Mouse (Mus musculus) urinary bladder, adult 18-20 months (tissue): ENCODE measurements around the gene Prr5.

Experiments used
- DNase-seq, 2 experiments: peaks; one replicate each; pipeline ENCODE4 v3.0.0; 2022; ENCODE audit warnings: low spot score in 2 of 2, mixed read lengths in 2 of 2

The Prr5 gene

DNA sequence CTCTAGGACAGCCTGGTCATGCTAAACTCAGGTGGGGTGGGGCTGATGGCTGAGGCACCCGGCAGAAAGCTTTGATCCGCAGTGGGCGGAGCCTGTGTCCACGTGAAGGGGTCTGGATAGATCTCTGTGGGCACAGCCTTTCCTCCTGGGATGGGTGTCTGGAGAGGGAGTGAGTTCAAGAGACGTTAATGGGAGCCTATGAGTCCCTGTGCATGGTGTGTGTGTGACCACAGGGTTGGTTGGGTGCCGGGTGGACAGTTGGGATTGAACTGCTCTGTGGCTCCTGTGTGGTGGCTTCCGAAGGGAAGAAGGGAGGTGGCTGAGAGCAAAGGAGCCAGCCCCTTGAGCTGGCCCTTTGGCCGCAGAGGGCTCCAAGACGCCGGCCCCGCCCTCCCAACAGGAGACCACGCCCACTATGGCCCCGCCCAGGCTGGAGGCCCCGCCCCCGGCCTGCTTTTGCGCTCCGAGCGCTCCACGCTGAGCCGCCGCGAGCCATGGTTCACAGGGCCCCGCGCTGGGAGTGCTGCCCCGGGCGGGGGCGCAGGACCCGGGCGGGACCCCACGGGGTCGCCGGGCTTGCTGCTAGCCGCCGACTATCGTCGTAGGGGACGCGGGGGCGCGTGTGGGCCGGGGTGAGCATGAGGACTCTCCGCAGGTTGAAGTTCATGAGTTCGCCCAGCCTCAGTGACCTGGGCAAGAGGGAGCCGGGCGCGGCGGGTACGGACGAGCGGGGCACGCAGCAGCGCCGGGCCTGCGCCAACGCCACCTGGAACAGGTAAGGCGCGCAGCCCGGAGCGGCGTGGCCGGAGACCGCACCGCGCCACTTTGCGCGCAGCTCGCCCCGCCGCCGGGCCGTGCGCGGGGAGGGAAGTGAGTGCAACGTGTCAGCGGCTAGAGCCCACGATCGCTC is 11.4 kb downstream of the Prr5 start:
- peak; percentile 84 to 96 for DNase-seq

- DNase-seq, result no peak
Observed at GRCm38 (mm10) chr15:84681455-84682193, 12.2 kb downstream of the Prr5 start.

- DNase-seq, result no peak
Observed at GRCm38 (mm10) chr15:84682206-84682605, 12.8 kb downstream of the Prr5 start.

DNA sequence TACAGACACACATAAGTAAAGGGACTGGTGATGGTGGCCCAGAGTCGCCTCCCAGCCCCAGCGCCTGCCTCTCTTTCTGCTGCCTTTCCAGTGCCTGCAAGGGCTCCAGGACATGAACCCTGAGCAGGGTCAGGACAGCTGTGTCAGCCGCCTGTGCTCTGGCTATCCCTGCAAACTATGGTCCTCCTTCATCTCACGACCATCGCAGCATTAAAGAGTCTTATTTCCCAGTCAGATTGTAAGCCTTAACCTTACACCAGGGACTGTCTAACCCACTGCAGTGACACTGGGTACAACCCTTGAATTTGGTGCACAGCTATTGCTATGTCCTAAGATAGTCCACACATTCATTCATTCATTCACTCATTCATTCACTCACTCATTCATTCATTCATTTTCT is 13.4 kb downstream of the Prr5 start:
- DNase-seq, result no peak

DNA sequence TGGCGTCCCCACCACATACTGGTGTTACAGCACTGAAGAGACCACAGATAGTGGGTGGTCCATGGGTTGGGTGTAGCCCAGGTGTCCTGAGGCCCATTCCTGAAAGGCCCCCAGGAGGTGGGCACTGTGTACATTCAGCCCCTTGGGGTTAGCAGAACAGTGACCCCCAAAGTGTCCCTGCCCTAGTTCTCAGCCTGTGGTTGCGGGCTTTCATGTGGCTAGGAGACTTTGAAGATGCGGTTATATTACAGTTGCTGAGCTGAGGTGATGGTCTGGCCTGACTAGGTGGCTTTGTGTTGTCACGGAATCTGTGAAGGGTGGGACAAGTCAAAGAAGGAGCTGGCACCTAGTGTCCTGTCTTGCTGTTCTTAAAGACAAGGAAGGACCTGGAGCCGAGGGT is 15.1 kb downstream of the Prr5 start:
- DNase-seq, result no peak

GRCm38 (mm10) chr15:84685417-84685816 is 16.0 kb downstream of the Prr5 start:
- no peak for DNase-seq

DNA sequence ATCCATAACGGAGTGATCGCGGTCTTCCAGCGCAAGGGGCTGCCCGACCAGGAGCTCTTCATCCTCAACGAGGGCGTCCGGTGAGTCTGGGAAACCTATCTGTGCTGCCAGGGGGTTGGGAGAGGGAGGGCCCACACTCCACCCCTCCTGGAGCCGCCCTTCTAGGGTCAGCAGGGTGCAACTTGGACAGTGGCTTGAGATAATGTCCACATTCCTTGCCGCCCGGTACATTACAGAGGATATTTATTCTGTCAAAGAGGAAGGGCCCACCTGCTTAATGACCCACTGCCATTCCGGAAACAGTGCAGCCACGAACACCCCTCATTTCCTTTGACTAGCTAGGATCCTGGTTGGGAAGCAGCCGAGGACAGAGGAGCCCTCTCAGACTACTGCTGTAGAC is 18.5 kb downstream of the Prr5 start:
- DNase-seq, result no peak

DNA sequence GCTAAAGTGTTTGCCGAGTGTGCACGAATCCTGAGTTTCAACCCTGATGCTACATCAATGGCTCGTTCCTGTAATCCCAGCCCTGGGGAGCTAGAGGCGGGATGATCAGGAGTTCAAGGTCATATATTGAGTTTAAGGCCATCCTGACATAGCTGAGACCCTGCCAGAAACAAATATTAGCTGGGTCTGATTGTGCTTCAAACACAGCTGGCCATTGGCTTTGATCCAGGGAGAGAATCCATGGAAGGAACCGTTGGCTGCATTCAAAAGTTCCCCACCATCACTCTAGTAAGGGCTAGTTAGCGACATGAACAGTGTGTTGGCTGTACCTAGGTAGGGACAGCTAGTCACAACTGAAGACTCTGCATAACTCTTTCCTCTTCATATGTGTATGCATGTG is 19.9 kb downstream of the Prr5 start:
- DNase-seq, result no peak

DNA sequence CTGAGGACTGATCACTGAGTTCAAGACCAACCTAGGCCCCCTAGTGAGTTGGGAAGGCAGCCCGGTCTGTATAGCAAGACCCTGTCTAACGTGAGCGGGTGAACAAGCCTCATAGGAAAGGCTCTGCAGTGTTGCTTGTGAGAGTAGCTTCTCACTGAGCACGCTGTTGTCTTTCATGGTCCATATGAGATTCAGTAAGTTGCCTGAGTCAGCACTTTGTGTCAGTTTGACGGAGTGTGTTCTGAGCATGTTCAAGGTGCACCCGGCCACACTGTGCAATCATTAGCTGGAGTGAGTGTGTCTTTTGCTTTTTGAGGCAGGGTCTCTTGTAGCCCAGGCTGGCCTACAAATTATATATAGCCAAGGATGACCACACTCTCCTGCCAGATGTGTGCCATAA is 22.1 kb downstream of the Prr5 start:
- no peak for DNase-seq

GRCm38 (mm10) chr15:84692645-84693044 is 23.2 kb downstream of the Prr5 start:
- DNase-seq, result no peak

- DNase-seq, result no peak
Observed at GRCm38 (mm10) chr15:84696021-84696420, 26.6 kb downstream of the Prr5 start.

DNA sequence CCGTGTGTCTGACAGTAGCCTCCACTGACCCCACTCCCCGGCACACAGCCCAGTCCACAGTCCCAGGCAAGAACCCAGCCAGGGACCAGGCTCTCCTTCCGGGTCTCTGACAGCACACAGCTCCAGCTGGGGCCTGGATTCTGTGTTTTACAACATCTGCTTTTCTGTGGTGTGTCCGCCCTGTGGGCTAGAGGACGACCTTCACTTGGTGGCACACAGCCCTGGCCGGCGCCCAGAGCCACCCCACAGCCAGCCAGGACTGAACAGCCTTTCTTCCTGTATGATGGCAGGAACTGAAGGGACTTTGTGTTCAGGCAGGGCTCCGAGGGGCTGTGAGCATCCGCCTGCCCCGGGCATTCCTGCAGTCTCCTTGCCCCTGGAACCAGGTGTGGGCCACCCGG is 28.2 kb downstream of the Prr5 start:
- DNase-seq, result no peak

DNA sequence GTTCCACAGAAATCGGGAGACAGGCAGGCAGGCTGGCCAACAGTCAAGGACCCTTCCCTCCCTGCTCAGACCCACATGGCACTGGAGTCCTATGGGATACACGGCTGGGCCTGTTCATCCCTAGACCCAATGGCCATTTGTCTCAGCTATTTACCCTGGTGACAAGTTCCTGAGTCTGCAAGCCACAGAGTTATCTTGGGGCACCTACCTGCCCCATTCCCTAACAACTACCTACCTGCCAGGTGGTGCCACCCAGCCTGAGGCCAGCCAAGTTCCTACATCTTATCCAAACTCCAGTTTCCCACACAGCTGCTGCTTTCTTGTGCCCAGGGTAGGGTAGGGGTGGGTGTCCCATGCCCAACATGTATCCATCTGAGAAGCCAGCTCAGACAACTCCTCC is 28.8 kb downstream of the Prr5 start:
- DNase-seq, result no peak

- DNase-seq, result no peak
Observed at GRCm38 (mm10) chr15:84700147-84700794, 30.9 kb downstream of the Prr5 start.

DNA sequence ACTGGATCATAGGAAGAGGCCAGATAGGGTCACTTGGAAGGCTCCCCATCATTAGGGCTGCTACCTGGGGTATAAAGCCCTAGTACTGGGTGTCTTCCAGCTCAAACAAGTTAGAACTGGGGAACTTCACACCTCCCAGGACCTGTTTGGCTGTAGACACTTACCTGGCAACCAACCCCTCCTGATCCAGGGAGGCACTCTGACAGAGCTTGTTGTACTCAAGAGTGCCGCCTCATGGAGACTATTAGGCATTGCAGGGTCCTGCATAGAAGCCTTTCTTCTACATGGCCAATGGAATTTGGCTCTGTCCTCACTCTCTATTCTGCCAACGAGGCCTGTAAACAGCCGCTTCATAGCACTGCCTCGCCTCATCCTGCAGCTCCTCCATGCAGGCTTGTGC is 32.5 kb downstream of the Prr5 start:
- peak in 1 of 2 experiments; percentile 18 for DNase-seq

GRCm38 (mm10) chr15:84702391-84703345 is 33.2 kb downstream of the Prr5 start:
- DNase-seq, result peak in 1 of 2 experiments; percentile 31

- DNase-seq, result no peak
Observed at GRCm38 (mm10) chr15:84703992-84704391, 34.6 kb downstream of the Prr5 start.

- DNase-seq, result no peak
Observed at GRCm38 (mm10) chr15:84705351-84705901, 36.0 kb downstream of the Prr5 start.

- no peak for DNase-seq
Observed at GRCm38 (mm10) chr15:84706983-84707619, 37.7 kb downstream of the Prr5 start.
